ENCODE assay signal across 13 mouse cellular contexts in the genomic region with DNA sequence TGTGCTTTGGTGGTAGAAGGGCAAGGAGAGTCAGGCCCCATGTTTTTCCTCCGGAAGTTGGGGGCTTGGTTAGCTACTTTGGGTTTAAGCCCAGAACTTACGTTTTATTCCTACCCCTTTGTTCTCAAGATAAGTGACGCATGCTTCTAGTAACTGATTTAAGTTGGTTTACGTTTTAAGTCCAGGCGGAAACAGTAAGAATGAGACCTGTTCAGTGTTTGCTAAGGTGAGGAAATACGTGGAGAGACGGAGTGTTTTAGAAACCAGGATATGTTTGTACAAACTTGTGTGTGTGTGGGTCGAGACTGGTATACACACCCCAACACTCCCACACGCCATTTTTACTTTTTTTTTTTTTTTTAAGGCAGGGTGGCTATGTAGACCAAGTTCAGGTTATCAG. TPM values are rescaled to one million over a fixed set of nuclear protein-coding genes. Genes with fewer than 3 reads are reported as not detected.
DNase-seq lines count a peak whose midpoint lies in the region; ATAC-seq and TF ChIP-seq lines count a peak whose summit lies in the region.
"Had no signal": no experiment of that assay in that cellular context is flagged by ENCODE, and none has a peak within 500 bp of the region (broad histone marks: within the 10 kb centered on the region; RNA-seq: fewer than 3 reads in every experiment).

No protein-coding gene starts in this region.

- 0 out of 2 replicates have a peak, but pooled peaks cover 7% of the 10 kb centered on the region for H3K36me3 ChIP-seq in heart, embryonic 16.5 days (ENCODE audit: control insufficient read depth, insufficient read depth)
- peaks cover 25% of the 10 kb centered on the region for H3K36me3 ChIP-seq in midbrain, embryonic 14.5 days (ENCODE audit: control insufficient read depth, insufficient read depth, low read length)
- peaks cover 19% of the 10 kb centered on the region for H3K36me3 ChIP-seq in midbrain, embryonic 10.5 days
- H3K36me3 ChIP-seq in hindbrain, postnatal 0 days (ENCODE audit: insufficient read depth, low read length): no peaks in the 10 kb centered on the region; the same call in 1 of the 2 replicates
- H3K36me3 ChIP-seq in stomach, embryonic 16.5 days (ENCODE audit: control insufficient read depth, insufficient read depth, low read length): peaks cover 5% of the 10 kb centered on the region; the same call in 1 of the 2 replicates

- WGBS in heart, embryonic 16.5 days: 66% methylated on average over 9 of the region's 9 CpGs
- WGBS in midbrain, embryonic 14.5 days: 89% methylated on average over 9 of the region's 9 CpGs
- 87% methylated on average over 9 of the region's 9 CpGs for WGBS in midbrain, embryonic 10.5 days
- WGBS in hindbrain, postnatal 0 days: 91% methylated on average over 9 of the region's 9 CpGs
- WGBS in stomach, embryonic 16.5 days: 52% methylated on average over 9 of the region's 9 CpGs

- H3K27me3 ChIP-seq in heart, embryonic 16.5 days (ENCODE audit: control insufficient read depth, insufficient read depth, low read length): no peaks in the 10 kb centered on the region
- no peaks in the 10 kb centered on the region for H3K27me3 ChIP-seq in midbrain, embryonic 14.5 days (ENCODE audit: control insufficient read depth, insufficient read depth, low read length)
- no peaks in the 10 kb centered on the region for H3K27me3 ChIP-seq in midbrain, embryonic 10.5 days (ENCODE audit: low read depth, poor library complexity, severe bottlenecking)
- no peaks in the 10 kb centered on the region for H3K27me3 ChIP-seq in hindbrain, postnatal 0 days (ENCODE audit: insufficient read depth, low read length)
- H3K27me3 ChIP-seq in stomach, embryonic 16.5 days (ENCODE audit: control insufficient read depth, insufficient read depth, low read length): no peaks in the 10 kb centered on the region
- H3K27me3 ChIP-seq: kidney, embryonic 15.5 days; liver, embryonic 15.5 days had no signal

- TF ChIP-seq CTCF in hindbrain, postnatal 0 days (IDR thresholded peaks at IDR 0.05; ENCODE audit: low read depth): no peak

- no peaks in the 10 kb centered on the region for H3K9me3 ChIP-seq in heart, embryonic 16.5 days (replicated peaks; ENCODE audit: control insufficient read depth, low read length)
- no peaks in the 10 kb centered on the region for H3K9me3 ChIP-seq in midbrain, embryonic 14.5 days (ENCODE audit: control insufficient read depth, low read length)
- H3K9me3 ChIP-seq in midbrain, embryonic 10.5 days (replicated peaks): no peaks in the 10 kb centered on the region
- no peaks in the 10 kb centered on the region for H3K9me3 ChIP-seq in hindbrain, postnatal 0 days (ENCODE audit: low read length)
- no peaks in the 10 kb centered on the region for H3K9me3 ChIP-seq in stomach, embryonic 16.5 days (replicated peaks; ENCODE audit: control insufficient read depth, low read length)
- H3K9me3 ChIP-seq: kidney, embryonic 15.5 days; liver, embryonic 15.5 days had no signal

- DNase-seq in heart, adult 9 months (ENCODE audit: low spot score in 2 of 2): no peak
- no peak for DNase-seq in midbrain, embryonic 14.5 days
- no peak for DNase-seq in midbrain, embryonic 10.5 days (ENCODE audit: low spot score)
- no peak for DNase-seq in hindbrain, postnatal 0 days (ENCODE audit: low spot score)
- DNase-seq in kidney, adult 9 months: no peak
- DNase-seq: cerebellum, adult 18-20 months; right cerebral cortex, postnatal 4 days had no signal

- H3K27ac ChIP-seq in heart, embryonic 16.5 days (ENCODE audit: low read length): no peak overlapping the region; the same call in 1 of the 2 replicates
- H3K27ac ChIP-seq in midbrain, embryonic 14.5 days (replicated peaks; ENCODE audit: low read depth, low read length): no peak overlapping the region
- no peak overlapping the region for H3K27ac ChIP-seq in midbrain, embryonic 10.5 days (replicated peaks)
- no peak overlapping the region for H3K27ac ChIP-seq in hindbrain, postnatal 0 days
- H3K27ac ChIP-seq in stomach, embryonic 16.5 days (ENCODE audit: low read length): peak overlapping the region; percentile 28
- H3K27ac ChIP-seq: kidney, embryonic 15.5 days; liver, embryonic 15.5 days had no signal

- H3K4me3 ChIP-seq in heart, embryonic 16.5 days (ENCODE audit: low read length): no peak overlapping the region
- H3K4me3 ChIP-seq in midbrain, embryonic 14.5 days (replicated peaks; ENCODE audit: low read depth, low read length): no peak overlapping the region
- H3K4me3 ChIP-seq in midbrain, embryonic 10.5 days: no peak overlapping the region
- H3K4me3 ChIP-seq in hindbrain, postnatal 0 days (ENCODE audit: low read length): no peak overlapping the region
- H3K4me3 ChIP-seq in stomach, embryonic 16.5 days (replicated peaks; ENCODE audit: low read length): peak overlapping the region; percentile 19
- H3K4me3 ChIP-seq: kidney, embryonic 15.5 days; liver, embryonic 15.5 days had no signal

- H3K9ac ChIP-seq in heart, embryonic 16.5 days (ENCODE audit: low read length): no peak overlapping the region
- H3K9ac ChIP-seq in midbrain, embryonic 14.5 days (replicated peaks; ENCODE audit: low read length): no peak overlapping the region
- H3K9ac ChIP-seq in hindbrain, postnatal 0 days (replicated peaks; ENCODE audit: low read length): no peak overlapping the region
- H3K9ac ChIP-seq in stomach, embryonic 16.5 days (ENCODE audit: low read length): peak overlapping the region; percentile 39; the same call in 1 of the 2 replicates
- H3K9ac ChIP-seq: kidney, embryonic 15.5 days; liver, embryonic 15.5 days had no signal

- 0 out of 2 replicates have a peak overlapping the region, but pooled peaks have one; percentile 26 for H3K4me2 ChIP-seq in heart, embryonic 16.5 days (ENCODE audit: low read depth, low read length)
- peak overlapping the region; percentile 67 for H3K4me2 ChIP-seq in midbrain, embryonic 14.5 days (ENCODE audit: low read length)
- H3K4me2 ChIP-seq in hindbrain, postnatal 0 days (ENCODE audit: low read depth, low read length): peak overlapping the region; percentile 69; the same call in 1 of the 2 replicates
- H3K4me2 ChIP-seq in stomach, embryonic 16.5 days (ENCODE audit: low read depth, low read length): peak overlapping the region; percentile 51; the same call in 1 of the 2 replicates

- ATAC-seq in heart, embryonic 16.5 days (replicated peaks; ENCODE audit: extremely low read depth, insufficient read depth, low FRiP score): no peak
- no peak for ATAC-seq in midbrain, embryonic 14.5 days (ENCODE audit: low FRiP score, low TSS enrichment)
- no peak for ATAC-seq in hindbrain, postnatal 0 days
- no peak for ATAC-seq in stomach, embryonic 16.5 days (ENCODE audit: insufficient read depth, low FRiP score)
- ATAC-seq in megakaryocyte, adult 5-6 weeks (ENCODE audit: poor library complexity, severe bottlenecking): no peak

- H3K4me1 ChIP-seq in heart, embryonic 16.5 days (ENCODE audit: control insufficient read depth, insufficient read depth, low read length): peaks cover 12% of the 10 kb centered on the region
- H3K4me1 ChIP-seq in midbrain, embryonic 14.5 days (ENCODE audit: control insufficient read depth, insufficient read depth, low read length): peaks cover 28% of the 10 kb centered on the region
- H3K4me1 ChIP-seq in midbrain, embryonic 10.5 days: peaks cover 17% of the 10 kb centered on the region
- H3K4me1 ChIP-seq in hindbrain, postnatal 0 days (ENCODE audit: insufficient read depth, low read length): peaks cover 3% of the 10 kb centered on the region; the same call in 1 of the 2 replicates
- H3K4me1 ChIP-seq in stomach, embryonic 16.5 days (ENCODE audit: control insufficient read depth, insufficient read depth, low read length): peaks cover 10% of the 10 kb centered on the region

RNA-seq across cellular contexts. Expression of gene Trim13, which starts 3.3 kb away (rescaled TPM):
- polyA plus RNA-seq in heart, embryonic 16.5 days (2015; fragmentation: Nextera tagmentation; extraction: Ambion mirVana): 13.0 and 15.2 TPM in 2 replicates
- polyA plus RNA-seq in midbrain, embryonic 14.5 days (2014; fragmentation: Nextera tagmentation; extraction: Ambion mirVana): 50.8 and 59.9 TPM in 2 replicates
- 15.4 and 19.8 TPM in 2 replicates for polyA plus RNA-seq in midbrain, embryonic 10.5 days (2016; fragmentation: Nextera tagmentation; extraction: Ambion mirVana)
- total RNA-seq in hindbrain, postnatal 0 days (2014; rRNA removed): 8.5 and 13.1 TPM in 2 replicates
- polyA plus RNA-seq in hindbrain, postnatal 0 days (2015; fragmentation: Nextera tagmentation; extraction: Ambion mirVana): 28.1 and 28.6 TPM in 2 replicates
- 22.6 and 26.3 TPM in 2 replicates for polyA plus RNA-seq in stomach, embryonic 16.5 days (2015; fragmentation: Nextera tagmentation; extraction: Ambion mirVana)
- total RNA-seq in megakaryocyte, adult 5-6 weeks (2015): 1.2 and 4.5 TPM in 2 replicates
- total RNA-seq in megakaryocyte, adult 5-6 weeks (2017): 3.0 and 3.7 TPM in 2 replicates

RNA-seq across cellular contexts. Expression of gene Kcnrg, which starts 5.9 kb away (rescaled TPM):
- polyA plus RNA-seq in heart, embryonic 16.5 days (2015; fragmentation: Nextera tagmentation; extraction: Ambion mirVana): 0.50 and 0.87 TPM in 2 replicates
- 2.9 and 4.3 TPM in 2 replicates for polyA plus RNA-seq in midbrain, embryonic 14.5 days (2014; fragmentation: Nextera tagmentation; extraction: Ambion mirVana)
- 0.48 and 1.1 TPM in 2 replicates for polyA plus RNA-seq in midbrain, embryonic 10.5 days (2016; fragmentation: Nextera tagmentation; extraction: Ambion mirVana)
- 1.2 and 2.5 TPM in 2 replicates for total RNA-seq in hindbrain, postnatal 0 days (2014; rRNA removed)
- 1.5 TPM in 2 replicates for polyA plus RNA-seq in hindbrain, postnatal 0 days (2015; fragmentation: Nextera tagmentation; extraction: Ambion mirVana)
- polyA plus RNA-seq in stomach, embryonic 16.5 days (2015; fragmentation: Nextera tagmentation; extraction: Ambion mirVana): 0.81 and 1.0 TPM in 2 replicates
- 0.20 TPM in 1 of 2 replicates, not detected in the other for total RNA-seq in megakaryocyte, adult 5-6 weeks (2015)
- total RNA-seq in megakaryocyte, adult 5-6 weeks (2017): not detected in 2 replicates
- total RNA-seq: megakaryocyte-erythroid progenitor cell, adult 5-6 weeks had no signal

RNA-seq across cellular contexts. Expression of gene Spryd7, which starts 44.7 kb away (rescaled TPM):
- 22.4 and 29.6 TPM in 2 replicates for polyA plus RNA-seq in heart, embryonic 16.5 days (2015; fragmentation: Nextera tagmentation; extraction: Ambion mirVana)
- 51.3 and 54.8 TPM in 2 replicates for polyA plus RNA-seq in midbrain, embryonic 14.5 days (2014; fragmentation: Nextera tagmentation; extraction: Ambion mirVana)
- polyA plus RNA-seq in midbrain, embryonic 10.5 days (2016; fragmentation: Nextera tagmentation; extraction: Ambion mirVana): 13.7 and 14.6 TPM in 2 replicates
- 21.9 and 27.1 TPM in 2 replicates for total RNA-seq in hindbrain, postnatal 0 days (2014; rRNA removed)
- 58.0 and 61.8 TPM in 2 replicates for polyA plus RNA-seq in hindbrain, postnatal 0 days (2015; fragmentation: Nextera tagmentation; extraction: Ambion mirVana)
- 21.5 and 22.6 TPM in 2 replicates for polyA plus RNA-seq in stomach, embryonic 16.5 days (2015; fragmentation: Nextera tagmentation; extraction: Ambion mirVana)
- total RNA-seq in megakaryocyte, adult 5-6 weeks (2015): 5.7 and 8.0 TPM in 2 replicates
- 3.1 and 4.9 TPM in 2 replicates for total RNA-seq in megakaryocyte, adult 5-6 weeks (2017)
